Mouse (Mus musculus) erythroblast, embryonic 14.5 days (primary cell): Measurements from ENCODE around the gene Iqsec1.

ENCODE experiments used
- GATA1 ChIP-seq: IDR thresholded peaks from 2 replicates; pipeline ENCODE4 v1.6.1; 2012; ENCODE audit warnings: low read length, inconsistent platforms, mixed read lengths
- TAL1 ChIP-seq: IDR thresholded peaks from 3 replicates; pipeline ENCODE4 v1.6.1; 2012; ENCODE audit warnings: low read length, inconsistent platforms, mixed read lengths

GRCm38 (mm10) chr6:90773811-90774233, 214.7 kb downstream of the Iqsec1 start:
- TF ChIP-seq TAL1 (no peak), GATA1 (no peak)
